Mouse (Mus musculus) forebrain, embryonic 13.5 days (tissue): ENCODE measurements at regions not wholly inside any gene's neighbourhood (a gene's known extent, or its start where the extent isn't known, plus 50 kb on each side); places are given as distances from the start of the nearest gene placed in this dataset.

Experiments used
- ATAC-seq: fragments of 200-750 bp; cut with Nextera tagmentation; 2 replicates; pipeline ENCODE4 v1.8.0; 2017
- H3K27ac ChIP-seq: fragments of 300-500 bp; sonication (generic); 2 replicates; pipeline ENCODE4 v1.5.1; 2015; ENCODE audit warnings: inconsistent platforms, mild to moderate bottlenecking, moderate library complexity
- H3K27me3 ChIP-seq: fragments of 300-500 bp; sonication (generic); 2 replicates; pipeline ENCODE4 v1.6.1; 2015; ENCODE audit warnings: mild to moderate bottlenecking, inconsistent platforms
- H3K36me3 ChIP-seq: fragments of 300-500 bp; sonication (generic); 2 replicates; pipeline ENCODE4 v1.6.1; 2015; ENCODE audit warnings: mild to moderate bottlenecking, inconsistent platforms; ENCODE audit not compliant: poor library complexity, severe bottlenecking
- H3K4me1 ChIP-seq: fragments of 300-500 bp; sonication (generic); 2 replicates; pipeline ENCODE4 v1.6.1; 2015; ENCODE audit warnings: inconsistent platforms
- H3K4me2 ChIP-seq: fragments of 300-500 bp; sonication (generic); 2 replicates; pipeline ENCODE4 v1.6.1; 2015; ENCODE audit warnings: inconsistent platforms, mild to moderate bottlenecking, moderate library complexity
- H3K4me3 ChIP-seq: fragments of 300-500 bp; sonication (generic); 2 replicates; pipeline ENCODE4 v1.5.1; 2015; ENCODE audit warnings: mild to moderate bottlenecking, inconsistent platforms
- H3K9ac ChIP-seq: fragments of 300-500 bp; sonication (generic); 2 replicates; pipeline ENCODE4 v1.6.1; 2015; ENCODE audit warnings: mild to moderate bottlenecking, inconsistent platforms
- H3K9me3 ChIP-seq: fragments of 300-500 bp; sonication (generic); replicated peaks from 2 replicates; pipeline ENCODE4 v1.6.1; 2016; ENCODE audit warnings: inconsistent platforms
- WGBS: fragments of 180-500 bp; shearing (Covaris S2); methylation state at CpG from one replicate; pipeline ENCODE4 v1.1.7; 2015; 5-methylcytosine and 5-hydroxymethylcytosine counted together

GRCm38 (mm10) chr2:53680350-53681011 lies 404.9 kb downstream of the Rprm start:
- Histone ChIP-seq H3K4me1 (no peaks in the 10 kb centered on the region), H3K4me2 (no peak overlapping the region), H3K27ac (no peak overlapping the region), H3K9ac (no peak overlapping the region), H3K9me3 (no peaks in the 10 kb centered on the region; the same call in 1 of the 2 replicates), H3K27me3 (no peaks in the 10 kb centered on the region), H3K4me3 (no peak overlapping the region), H3K36me3 (no peaks in the 10 kb centered on the region)
- 86% methylated on average over 5 of the region's 5 CpGs for WGBS
- no peak for ATAC-seq

DNA sequence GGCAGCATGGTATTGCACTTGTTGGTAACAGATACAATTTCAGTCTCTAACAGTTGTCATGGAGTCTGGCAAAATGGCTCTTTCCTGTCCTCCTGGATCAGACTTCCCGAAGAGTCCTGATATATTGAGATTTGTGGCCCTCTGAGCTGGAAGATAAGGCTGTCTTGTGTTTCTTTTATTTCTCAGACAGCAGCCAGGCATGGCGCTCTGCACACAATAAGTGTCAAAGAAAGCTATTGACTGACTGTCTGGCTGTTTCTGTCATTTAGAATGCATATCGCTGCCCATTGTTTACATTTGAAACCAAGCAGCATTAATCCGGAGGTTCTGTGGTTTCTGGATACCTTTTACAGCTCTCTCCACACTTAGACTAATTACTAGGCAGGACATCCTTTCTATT lies 402.8 kb downstream of the Rprm start:
- H3K27ac ChIP-seq, result no peak overlapping the region
- H3K4me2 ChIP-seq, result no peak overlapping the region
- H3K4me1 ChIP-seq, result no peaks in the 10 kb centered on the region
- no peak overlapping the region for H3K4me3 ChIP-seq
- no peak overlapping the region for H3K9ac ChIP-seq
- ATAC-seq, result no peak
- H3K27me3 ChIP-seq, result no peaks in the 10 kb centered on the region
- WGBS, result 15% methylated on average over 4 of the region's 4 CpGs
- H3K36me3 ChIP-seq, result no peaks in the 10 kb centered on the region
- no peaks in the 10 kb centered on the region; the same call in 1 of the 2 replicates for H3K9me3 ChIP-seq

DNA sequence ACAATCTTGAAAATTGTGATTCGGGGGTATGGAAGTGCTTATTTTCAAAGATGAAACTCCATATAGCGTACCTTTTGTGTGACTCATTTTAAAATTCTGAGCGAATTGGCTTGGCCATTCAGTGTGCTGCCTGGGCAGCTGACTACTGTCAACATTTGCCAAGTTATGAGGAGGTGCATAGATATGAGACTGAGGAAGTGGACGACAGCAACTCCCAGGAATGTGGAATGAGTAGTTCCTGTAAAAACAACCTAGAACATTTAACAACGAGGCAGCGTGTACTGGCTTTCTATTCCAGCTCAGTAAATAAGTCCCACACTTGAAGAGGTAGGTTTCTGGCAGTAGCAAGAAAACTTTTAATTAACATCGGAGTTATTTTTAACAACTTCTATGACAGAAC lies 398.1 kb downstream of the Rprm start:
- Histone ChIP-seq H3K4me3 (no peak overlapping the region), H3K9me3 (no peaks in the 10 kb centered on the region; the same call in 1 of the 2 replicates), H3K4me2 (no peak overlapping the region), H3K9ac (no peak overlapping the region), H3K4me1 (no peaks in the 10 kb centered on the region), H3K27ac (no peak overlapping the region), H3K27me3 (no peaks in the 10 kb centered on the region), H3K36me3 (no peaks in the 10 kb centered on the region)
- no peak for ATAC-seq
- 89% methylated on average over 7 of the region's 7 CpGs for WGBS

- Histone ChIP-seq H3K9ac (no peak overlapping the region), H3K9me3 (no peaks in the 10 kb centered on the region), H3K36me3 (no peaks in the 10 kb centered on the region), H3K4me2 (no peak overlapping the region), H3K27ac (no peak overlapping the region), H3K4me1 (no peaks in the 10 kb centered on the region), H3K4me3 (no peak overlapping the region), H3K27me3 (no peaks in the 10 kb centered on the region)
- 28% methylated on average over 3 of the region's 3 CpGs for WGBS
- no peak for ATAC-seq
Measured at GRCm38 (mm10) chr2:53689223-53689880, 396.0 kb downstream of the Rprm start.

DNA sequence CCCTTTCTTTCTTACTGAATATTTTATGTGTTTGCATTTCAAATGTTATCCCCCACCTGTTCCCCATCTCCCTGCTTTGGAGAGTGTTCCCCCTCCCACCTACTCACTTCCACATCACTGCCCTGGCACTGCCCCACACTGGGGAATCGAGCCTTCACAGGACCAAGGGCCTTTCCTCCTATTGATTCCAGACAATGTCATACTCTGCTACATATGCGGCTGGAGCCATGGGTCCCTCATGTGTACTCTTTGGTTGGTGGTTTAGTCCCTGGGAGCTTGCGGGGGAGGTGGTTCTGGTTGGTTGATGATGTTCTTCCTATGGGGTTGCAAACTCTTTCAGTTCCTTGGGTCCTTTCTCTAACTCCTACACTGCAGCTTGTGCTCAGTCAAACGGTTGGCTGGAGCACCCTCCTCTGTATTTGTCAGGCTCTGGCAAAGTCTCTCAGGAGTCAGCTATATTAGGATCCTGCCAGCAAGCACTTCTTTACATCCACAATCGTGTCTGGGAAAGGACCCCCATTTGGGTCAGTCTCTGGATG lies 393.7 kb downstream of the Rprm start:
- Histone ChIP-seq H3K9me3 (no peaks in the 10 kb centered on the region), H3K4me2 (no peak overlapping the region), H3K9ac (no peak overlapping the region), H3K4me1 (no peaks in the 10 kb centered on the region), H3K36me3 (no peaks in the 10 kb centered on the region), H3K27me3 (no peaks in the 10 kb centered on the region), H3K4me3 (no peak overlapping the region), H3K27ac (no peak overlapping the region)
- ATAC-seq, result no peak
- WGBS, result 64% methylated on average over 5 of the region's 5 CpGs

DNA sequence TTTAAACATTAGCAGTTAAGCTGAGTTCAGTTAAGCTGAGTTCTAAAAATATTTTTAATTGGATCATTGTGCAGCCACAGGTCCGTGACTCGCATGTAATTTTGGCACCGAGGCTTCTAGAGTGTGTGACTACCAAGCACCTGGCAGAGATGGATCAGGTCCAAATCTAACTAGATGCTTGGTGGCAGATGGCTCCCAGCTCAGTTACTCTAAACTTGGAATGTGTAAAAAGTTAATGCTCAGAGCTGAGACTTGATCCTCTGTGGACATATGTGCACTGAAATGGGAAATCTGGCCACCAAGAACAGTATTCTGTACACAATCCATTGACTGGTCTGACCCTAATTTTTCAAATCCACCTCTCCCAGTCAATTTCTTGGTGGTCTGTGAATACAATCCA lies 374.1 kb downstream of the Rprm start:
- Histone ChIP-seq H3K27ac (no peak overlapping the region; the same call in 1 of the 2 replicates), H3K4me2 (no peak overlapping the region), H3K36me3 (no peaks in the 10 kb centered on the region), H3K4me1 (no peaks in the 10 kb centered on the region), H3K9me3 (no peaks in the 10 kb centered on the region), H3K9ac (no peak overlapping the region), H3K4me3 (no peak overlapping the region), H3K27me3 (no peaks in the 10 kb centered on the region)
- ATAC-seq, result peak; percentile 90
- WGBS, result 69% methylated on average over 3 of the region's 3 CpGs

DNA sequence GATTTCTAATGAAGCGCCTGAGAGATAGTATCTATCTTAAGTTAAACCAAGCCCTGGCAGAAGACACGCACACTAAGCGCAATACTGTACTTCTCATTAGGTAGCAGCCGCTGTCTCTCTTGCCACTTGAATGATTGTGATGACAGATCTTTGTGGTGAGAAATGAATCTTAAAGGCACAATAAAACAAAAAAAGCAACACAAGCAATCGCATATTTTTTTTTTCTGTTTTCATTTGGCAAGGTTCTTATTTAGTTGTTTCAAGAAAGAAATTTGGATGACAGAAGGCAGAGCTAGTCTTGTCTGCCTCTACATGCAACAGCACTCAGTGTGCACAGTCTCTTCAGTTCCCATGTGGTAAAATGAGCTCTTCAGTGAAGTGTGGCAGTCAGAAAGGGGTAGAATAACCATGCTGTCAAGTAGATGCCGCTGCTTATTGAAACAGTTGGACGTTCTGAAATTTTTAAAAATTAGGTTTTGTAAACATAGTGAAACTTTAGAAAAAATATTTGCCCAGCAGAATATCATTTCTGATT lies 372.2 kb downstream of the Rprm start:
- Histone ChIP-seq H3K9me3 (no peaks in the 10 kb centered on the region), H3K4me3 (no peak overlapping the region), H3K27ac (0 out of 2 replicates have a peak overlapping the region, but pooled peaks have one; percentile 0), H3K36me3 (no peaks in the 10 kb centered on the region), H3K4me1 (no peaks in the 10 kb centered on the region), H3K27me3 (no peaks in the 10 kb centered on the region), H3K9ac (no peak overlapping the region), H3K4me2 (no peak overlapping the region)
- WGBS, result 79% methylated on average over 7 of the region's 7 CpGs
- ATAC-seq, result peak; percentile 63; the same call in 1 of the 2 replicates

GRCm38 (mm10) chr2:53715017-53715416 lies 370.3 kb downstream of the Rprm start:
- H3K4me3 ChIP-seq, result no peak overlapping the region
- no peak for ATAC-seq

DNA sequence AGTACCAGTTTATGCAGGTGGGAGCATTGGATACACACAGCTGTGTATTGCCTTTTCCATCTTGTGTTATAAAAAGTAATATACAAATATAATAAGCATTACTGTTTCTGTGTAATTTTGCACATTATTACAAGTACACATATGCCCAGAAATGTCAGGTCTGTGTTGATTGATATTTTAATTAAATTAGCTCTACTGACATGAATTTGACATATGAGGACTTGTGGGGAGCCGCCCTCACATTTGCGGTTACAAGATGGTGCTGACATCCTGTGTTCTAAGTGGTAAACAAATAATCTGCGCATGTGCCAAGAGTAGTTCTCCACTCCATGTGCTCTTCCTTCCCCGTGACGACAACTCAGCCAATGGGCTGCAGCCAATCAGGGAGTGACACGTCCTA lies 362.1 kb downstream of the Rprm start:
- no peaks in the 10 kb centered on the region for H3K4me1 ChIP-seq
- no peak overlapping the region for H3K4me2 ChIP-seq
- ATAC-seq, result peak; percentile 70; the same call in 1 of the 2 replicates
- H3K9ac ChIP-seq, result no peak overlapping the region
- H3K27ac ChIP-seq, result no peak overlapping the region
- H3K36me3 ChIP-seq, result no peaks in the 10 kb centered on the region
- WGBS, result 86% methylated on average over 6 of the region's 6 CpGs
- no peaks in the 10 kb centered on the region for H3K27me3 ChIP-seq
- no peak overlapping the region for H3K4me3 ChIP-seq
- H3K9me3 ChIP-seq, result no peaks in the 10 kb centered on the region

More at GRCm38 (mm10) chr2:53715017-53715416, 370.3 kb downstream of the Rprm start:
- no peaks in the 10 kb centered on the region for H3K9me3 ChIP-seq
- no peak overlapping the region for H3K27ac ChIP-seq
- WGBS, result 75% methylated on average over 5 of the region's 5 CpGs
- no peak overlapping the region for H3K9ac ChIP-seq
- H3K4me1 ChIP-seq, result no peaks in the 10 kb centered on the region
- H3K27me3 ChIP-seq, result no peaks in the 10 kb centered on the region
- H3K4me2 ChIP-seq, result no peak overlapping the region
- no peaks in the 10 kb centered on the region for H3K36me3 ChIP-seq

- no peak overlapping the region for H3K4me2 ChIP-seq
- no peak for ATAC-seq
- H3K27me3 ChIP-seq, result no peaks in the 10 kb centered on the region
Measured at GRCm38 (mm10) chr2:53728693-53729092, 356.7 kb downstream of the Rprm start.

DNA sequence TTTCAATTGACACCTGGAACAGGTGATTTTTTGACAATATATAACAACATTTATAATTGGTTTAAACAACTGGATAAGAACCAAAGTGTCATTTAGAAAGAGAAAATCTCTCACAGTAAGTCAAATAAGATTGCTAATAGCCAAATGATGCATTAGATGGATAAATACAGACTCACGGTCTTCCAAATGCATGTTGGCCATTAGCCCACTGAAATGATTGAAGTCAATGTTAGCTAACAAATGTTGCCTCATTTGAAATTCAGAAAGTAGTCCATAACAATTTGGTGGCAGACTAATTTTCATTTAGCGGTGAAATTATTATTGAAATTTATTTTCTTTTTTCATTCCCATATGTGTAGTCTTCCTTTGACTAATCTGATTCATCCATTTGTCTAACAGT lies 354.9 kb downstream of the Rprm start:
- no peak for ATAC-seq
- no peaks in the 10 kb centered on the region for H3K4me1 ChIP-seq
- no peaks in the 10 kb centered on the region for H3K9me3 ChIP-seq
- H3K9ac ChIP-seq, result no peak overlapping the region
- H3K36me3 ChIP-seq, result no peaks in the 10 kb centered on the region
- no peaks in the 10 kb centered on the region for H3K27me3 ChIP-seq
- no peak overlapping the region for H3K4me3 ChIP-seq
- H3K27ac ChIP-seq, result no peak overlapping the region
- 86% methylated on average over 2 of the region's 2 CpGs for WGBS
- no peak overlapping the region for H3K4me2 ChIP-seq

More at GRCm38 (mm10) chr2:53728693-53729092, 356.7 kb downstream of the Rprm start:
- H3K27ac ChIP-seq, result no peak overlapping the region
- H3K36me3 ChIP-seq, result no peaks in the 10 kb centered on the region
- no peak overlapping the region for H3K9ac ChIP-seq
- no peaks in the 10 kb centered on the region for H3K4me1 ChIP-seq
- no peak overlapping the region for H3K4me3 ChIP-seq
- no peaks in the 10 kb centered on the region for H3K9me3 ChIP-seq

GRCm38 (mm10) chr2:53763486-53763885 lies 321.9 kb downstream of the Rprm start:
- Histone ChIP-seq H3K4me2 (no peak overlapping the region), H3K4me1 (no peaks in the 10 kb centered on the region), H3K4me3 (no peak overlapping the region), H3K9ac (no peak overlapping the region), H3K27ac (no peak overlapping the region), H3K27me3 (no peaks in the 10 kb centered on the region), H3K9me3 (no peaks in the 10 kb centered on the region), H3K36me3 (no peaks in the 10 kb centered on the region)
- no peak for ATAC-seq
- WGBS, result 96% methylated on average over 2 of the region's 2 CpGs
